Mouse (Mus musculus): ENCODE measurements around the gene Zc3h4. TPM values are rescaled to one million over a fixed set of nuclear protein-coding genes. Genes with fewer than 3 reads are reported as not detected.

Zc3h4 gene
- polyA plus RNA-seq, 1 experiment, result 33.9 TPM

DNA sequence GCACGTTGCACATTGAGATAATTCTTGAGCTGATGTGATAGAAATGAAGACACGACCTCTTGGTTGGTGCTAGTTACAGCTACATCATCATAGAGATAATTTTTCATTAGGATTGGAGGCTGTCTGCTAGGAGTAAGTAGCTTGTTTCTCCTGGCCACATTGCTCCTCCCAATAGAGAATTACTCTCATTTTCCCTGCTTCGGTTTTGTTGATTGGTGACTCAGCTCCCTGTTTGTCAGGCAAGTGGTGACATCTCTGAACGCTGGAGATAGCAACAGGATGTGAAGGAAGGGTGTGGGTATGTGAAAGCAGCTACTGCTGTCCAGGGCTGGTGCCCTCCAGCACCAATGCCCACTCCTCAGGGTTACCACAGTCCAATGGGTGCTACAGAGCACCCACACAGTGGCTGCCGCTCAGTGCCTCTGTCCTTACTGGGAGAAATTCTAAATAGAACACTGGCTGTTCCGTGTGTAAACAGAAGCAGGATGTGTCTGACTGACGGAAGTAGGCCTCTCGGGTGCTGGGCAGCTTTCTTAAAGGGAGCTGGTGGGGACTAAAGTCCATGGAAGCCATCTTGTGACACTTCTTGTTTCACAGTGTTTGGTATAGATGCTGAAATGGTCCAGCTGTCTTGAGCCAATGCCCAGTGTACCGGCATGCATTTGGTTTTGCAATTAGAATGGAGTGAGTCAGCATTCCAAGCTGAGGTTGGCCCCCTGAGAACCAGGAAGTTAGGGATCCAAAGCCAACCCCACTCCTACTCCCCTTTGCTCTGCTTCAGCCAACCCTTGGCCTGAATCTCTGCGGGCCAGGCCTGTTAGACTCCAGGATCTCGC, 5.0 kb downstream of the Zc3h4 start:
- H3K27ac ChIP-seq (ENCODE audit: insufficient read depth, low read length), result peak overlapping the region; percentile 55
- peaks cover 16% of the 10 kb centered on the region for H3K4me1 ChIP-seq (ENCODE audit: control insufficient read depth, insufficient read depth, low read length)
- TF ChIP-seq POLR2A (IDR thresholded peaks at IDR 0.05; ENCODE audit: extremely low read depth, insufficient read depth, low read length) (0 out of 2 replicates have a peak, but pooled peaks have one; percentile 14), CTCF (IDR thresholded peaks at IDR 0.05; ENCODE audit: extremely low read depth, insufficient read depth, low read length) (no peak)
- no peak overlapping the region for H3K4me3 ChIP-seq (ENCODE audit: insufficient read depth, low read length)

GRCm38 (mm10) chr7:16406978-16407377, 6.3 kb downstream of the Zc3h4 start:
- no peak for TF ChIP-seq POLR2A (IDR thresholded peaks at IDR 0.05; ENCODE audit: extremely low read depth, insufficient read depth, low read length)
- Histone ChIP-seq H3K4me1 (ENCODE audit: control insufficient read depth, insufficient read depth, low read length) (peaks cover 16% of the 10 kb centered on the region), H3K4me3 (ENCODE audit: insufficient read depth, low read length) (no peak overlapping the region), H3K27ac (ENCODE audit: insufficient read depth, low read length) (no peak overlapping the region)

DNA sequence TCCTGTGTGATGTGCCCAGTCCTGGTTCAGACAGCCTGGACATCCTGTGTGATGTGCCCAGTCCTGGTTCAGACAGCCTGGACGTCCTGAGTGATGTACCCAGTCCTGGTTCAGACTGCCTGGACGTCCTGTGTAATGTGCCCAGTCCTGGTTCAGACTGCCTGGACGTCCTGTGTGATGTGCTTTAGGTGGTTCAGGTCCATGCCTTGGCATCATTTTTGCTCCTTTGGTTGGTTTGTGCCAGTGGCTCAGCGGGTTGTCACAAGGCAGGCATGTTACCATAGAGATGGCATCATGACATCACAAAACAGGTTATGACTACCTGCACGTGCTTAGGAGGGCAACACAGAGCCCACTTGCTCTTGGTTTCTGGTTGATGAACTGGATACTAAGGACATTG, 10.4 kb downstream of the Zc3h4 start:
- Histone ChIP-seq H3K4me1 (ENCODE audit: control insufficient read depth, insufficient read depth, low read length) (peaks cover 3% of the 10 kb centered on the region; the same call in 1 of the 2 replicates), H3K27ac (ENCODE audit: insufficient read depth, low read length) (no peak overlapping the region), H3K4me3 (ENCODE audit: insufficient read depth, low read length) (no peak overlapping the region)
- TF ChIP-seq POLR2A (IDR thresholded peaks at IDR 0.05; ENCODE audit: extremely low read depth, insufficient read depth, low read length), result no peak
- no peak for TF ChIP-seq CTCF (IDR thresholded peaks at IDR 0.05; ENCODE audit: extremely low read depth, insufficient read depth, low read length)

- no peaks in the 10 kb centered on the region for H3K4me1 ChIP-seq (ENCODE audit: control insufficient read depth, insufficient read depth, low read length)
- H3K4me3 ChIP-seq (ENCODE audit: insufficient read depth, low read length), result no peak overlapping the region
- H3K27ac ChIP-seq (ENCODE audit: insufficient read depth, low read length), result no peak overlapping the region
- TF ChIP-seq POLR2A (IDR thresholded peaks at IDR 0.05; ENCODE audit: extremely low read depth, insufficient read depth, low read length) (no peak), CTCF (IDR thresholded peaks at IDR 0.05; ENCODE audit: extremely low read depth, insufficient read depth, low read length) (no peak)
These were observed 11.6 kb downstream of the Zc3h4 start for GRCm38 (mm10) chr7:16412220-16412896.

DNA sequence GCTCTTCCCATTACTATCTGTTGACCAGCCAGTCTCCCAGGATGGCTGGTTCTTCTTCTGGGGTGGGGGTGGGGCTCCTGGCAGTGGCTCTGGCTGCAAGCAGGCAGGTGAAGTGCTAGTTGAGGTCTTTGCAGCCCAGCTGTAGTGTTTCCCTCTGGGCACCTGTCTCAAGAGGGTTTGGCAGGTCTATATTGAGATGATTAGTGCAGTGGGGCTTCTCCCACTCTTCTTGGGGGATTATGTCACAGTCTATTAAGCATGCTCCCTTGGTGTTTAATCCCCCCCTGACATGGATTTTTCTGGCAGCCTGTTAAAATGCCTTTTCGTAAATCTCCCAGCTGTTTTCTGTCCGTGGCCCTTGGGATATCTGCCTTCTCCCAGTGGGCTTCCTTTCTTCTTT, 12.2 kb downstream of the Zc3h4 start:
- TF ChIP-seq POLR2A (IDR thresholded peaks at IDR 0.05; ENCODE audit: extremely low read depth, insufficient read depth, low read length), result no peak
- TF ChIP-seq CTCF (IDR thresholded peaks at IDR 0.05; ENCODE audit: extremely low read depth, insufficient read depth, low read length), result no peak
- no peak overlapping the region for H3K27ac ChIP-seq (ENCODE audit: insufficient read depth, low read length)
- no peaks in the 10 kb centered on the region for H3K4me1 ChIP-seq (ENCODE audit: control insufficient read depth, insufficient read depth, low read length)
- no peak overlapping the region for H3K4me3 ChIP-seq (ENCODE audit: insufficient read depth, low read length)

DNA sequence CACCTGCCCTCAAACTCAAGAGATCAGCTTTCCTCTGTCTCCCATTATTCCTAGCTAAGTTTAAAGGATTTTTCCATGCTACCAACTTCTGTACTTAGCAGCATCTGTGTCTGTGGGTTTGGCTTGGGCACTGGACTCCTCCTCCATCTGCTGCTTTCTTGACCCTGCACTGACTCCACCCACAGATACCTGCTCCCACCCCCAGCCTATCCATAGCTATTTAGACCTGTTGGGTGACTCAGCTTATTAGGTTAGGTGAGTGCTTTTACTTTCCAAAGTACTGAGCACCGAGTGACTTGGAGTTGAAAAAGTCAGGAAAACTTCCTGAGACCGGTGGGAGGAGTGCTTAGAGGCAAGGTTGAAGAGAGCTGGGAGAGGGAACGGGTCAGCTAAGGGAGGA, 14.7 kb downstream of the Zc3h4 start:
- no peak overlapping the region for H3K27ac ChIP-seq (ENCODE audit: insufficient read depth, low read length)
- H3K4me3 ChIP-seq (ENCODE audit: insufficient read depth, low read length), result no peak overlapping the region
- no peaks in the 10 kb centered on the region for H3K4me1 ChIP-seq (ENCODE audit: control insufficient read depth, insufficient read depth, low read length)
- TF ChIP-seq POLR2A (IDR thresholded peaks at IDR 0.05; ENCODE audit: extremely low read depth, insufficient read depth, low read length) (no peak), CTCF (IDR thresholded peaks at IDR 0.05; ENCODE audit: extremely low read depth, insufficient read depth, low read length) (no peak)

DNA sequence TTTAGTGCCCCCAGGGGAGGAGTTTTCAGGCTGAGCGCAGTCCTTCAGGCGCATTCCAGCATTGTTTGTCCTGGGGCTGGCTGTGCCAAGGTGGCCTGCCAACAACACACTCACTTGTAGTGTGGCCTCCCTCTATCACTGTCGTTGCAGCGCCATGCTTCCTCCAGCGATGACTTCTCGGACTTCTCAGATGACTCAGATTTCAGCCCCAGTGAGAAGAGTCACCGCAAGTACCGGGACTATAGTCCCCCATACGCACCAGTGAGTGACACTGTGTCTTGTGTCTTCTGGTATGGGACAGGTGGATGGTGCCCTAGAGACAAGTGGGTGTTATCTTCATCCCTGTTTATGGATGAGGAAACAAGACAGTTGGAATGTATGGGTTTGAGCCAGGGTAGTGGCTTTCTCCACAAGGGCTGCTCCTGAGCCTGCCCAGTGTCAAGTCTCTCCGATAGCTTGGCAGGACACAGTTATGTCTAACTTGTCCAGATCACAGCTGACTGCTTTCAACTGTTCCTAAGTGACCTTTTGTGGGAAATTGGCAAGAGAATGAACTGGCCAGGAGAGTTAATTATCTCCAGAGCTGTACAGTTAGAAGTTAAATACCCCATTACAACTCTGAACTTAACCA, 16.5 kb downstream of the Zc3h4 start:
- TF ChIP-seq CTCF (IDR thresholded peaks at IDR 0.05; ENCODE audit: extremely low read depth, insufficient read depth, low read length) (no peak), POLR2A (IDR thresholded peaks at IDR 0.05; ENCODE audit: extremely low read depth, insufficient read depth, low read length) (no peak)
- no peak overlapping the region for H3K27ac ChIP-seq (ENCODE audit: insufficient read depth, low read length)
- no peaks in the 10 kb centered on the region for H3K4me1 ChIP-seq (ENCODE audit: control insufficient read depth, insufficient read depth, low read length)
- no peak overlapping the region for H3K4me3 ChIP-seq (ENCODE audit: insufficient read depth, low read length)

DNA sequence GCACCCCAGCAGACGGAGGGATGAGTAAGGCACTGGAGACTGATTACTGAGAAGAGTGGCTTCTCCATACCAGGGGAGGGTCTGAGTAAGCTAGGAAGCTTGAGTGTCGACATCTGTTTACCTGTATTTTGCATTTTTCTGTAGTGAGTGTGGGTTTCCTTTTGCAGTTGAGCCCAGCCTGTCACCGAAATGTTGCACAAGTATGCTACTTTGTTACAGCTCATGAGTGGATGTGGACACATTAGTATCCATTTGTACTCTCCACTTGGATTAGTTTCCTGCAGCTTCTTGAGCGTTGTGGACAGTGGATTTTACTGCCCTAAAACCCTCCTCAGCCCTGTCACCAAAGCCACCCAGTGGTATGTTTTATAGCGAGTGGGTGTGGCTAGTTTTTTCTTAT, 18.0 kb downstream of the Zc3h4 start:
- no peak overlapping the region for H3K4me3 ChIP-seq (ENCODE audit: insufficient read depth, low read length)
- TF ChIP-seq CTCF (IDR thresholded peaks at IDR 0.05; ENCODE audit: extremely low read depth, insufficient read depth, low read length), result no peak
- TF ChIP-seq POLR2A (IDR thresholded peaks at IDR 0.05; ENCODE audit: extremely low read depth, insufficient read depth, low read length), result no peak

GRCm38 (mm10) chr7:16420493-16421118, 19.9 kb downstream of the Zc3h4 start:
- Histone ChIP-seq H3K4me3 (ENCODE audit: insufficient read depth, low read length) (no peak overlapping the region), H3K4me1 (ENCODE audit: control insufficient read depth, insufficient read depth, low read length) (no peaks in the 10 kb centered on the region), H3K27ac (ENCODE audit: insufficient read depth, low read length) (no peak overlapping the region)
- TF ChIP-seq POLR2A (IDR thresholded peaks at IDR 0.05; ENCODE audit: extremely low read depth, insufficient read depth, low read length), result no peak
- no peak for TF ChIP-seq CTCF (IDR thresholded peaks at IDR 0.05; ENCODE audit: extremely low read depth, insufficient read depth, low read length)

More for the DNA sequence above, 18.0 kb downstream of the Zc3h4 start:
- Histone ChIP-seq H3K27ac (ENCODE audit: insufficient read depth, low read length) (no peak overlapping the region), H3K4me1 (ENCODE audit: control insufficient read depth, insufficient read depth, low read length) (no peaks in the 10 kb centered on the region)

All from cortical plate, adult 2 months (tissue).